29 mouse cellular contexts compared by ENCODE assay signal in genomic region chr11:67567991-67568390, GRCm38 (mm10).
DNase-seq lines count a peak whose midpoint lies in the region; ATAC-seq lines count a peak whose summit lies in the region.
"Had no signal": no experiment of that assay in that cellular context is flagged by ENCODE, and none has a peak within 500 bp of the region (broad histone marks: within the 10 kb centered on the region; RNA-seq: fewer than 3 reads in every experiment).

No protein-coding gene starts in this region.

- no peaks in the 10 kb centered on the region for H3K27me3 ChIP-seq in embryonic facial prominence, embryonic 13.5 days
- no peaks in the 10 kb centered on the region; the same call in 1 of the 2 replicates for H3K27me3 ChIP-seq in embryonic facial prominence, embryonic 10.5 days (replicated peaks; ENCODE audit: low read depth, poor library complexity, severe bottlenecking)
- no peaks in the 10 kb centered on the region for H3K27me3 ChIP-seq in limb, embryonic 15.5 days
- no peaks in the 10 kb centered on the region for H3K27me3 ChIP-seq in limb, embryonic 10.5 days (ENCODE audit: low read depth, poor library complexity, severe bottlenecking)
- no peaks in the 10 kb centered on the region for H3K27me3 ChIP-seq in embryonic facial prominence, embryonic 15.5 days
- H3K27me3 ChIP-seq: CH12.LX; heart, embryonic 13.5 days; Patski had no signal

- DNase-seq in adrenal gland, adult 2 months = peak; percentile 52
- DNase-seq in adrenal gland, adult 8-10 months = no peak
- DNase-seq in embryonic facial prominence, embryonic 10.5 days (ENCODE audit: low spot score) = no peak
- DNase-seq in limb, embryonic 10.5 days (ENCODE audit: low spot score) = no peak
- DNase-seq in right cerebral cortex, adult 18-20 months = no peak
- DNase-seq: B cell, adult 2 months; cerebellum, adult 11-12 months; cerebellum, adult 8-10 months; cerebellum, postnatal 10 days; cerebellum, postnatal 36 days; embryo, embryonic 11 days; forebrain, postnatal 0 days; gastrocnemius, postnatal 36 days; heart, adult 2 months; heart, postnatal 14 days; kidney, adult 2 months had no signal

- no peak for ATAC-seq in embryonic facial prominence, embryonic 13.5 days (ENCODE audit: insufficient number of reproducible peaks, insufficient read depth, low FRiP score, low TSS enrichment, low read depth)
- no peak for ATAC-seq in limb, embryonic 15.5 days (ENCODE audit: insufficient number of reproducible peaks, low FRiP score, low TSS enrichment, low read depth)
- no peak for ATAC-seq in embryonic facial prominence, embryonic 15.5 days (ENCODE audit: insufficient number of reproducible peaks, low FRiP score, low TSS enrichment, low read depth)
- ATAC-seq: forebrain, embryonic 14.5 days; forebrain, postnatal 0 days; hindbrain, postnatal 0 days; inflammation-experienced regulatory T-cells, adult 6 months; intestine, postnatal 0 days; Patski had no signal

- H3K4me2 ChIP-seq in embryonic facial prominence, embryonic 13.5 days = no peak overlapping the region
- H3K4me2 ChIP-seq in limb, embryonic 15.5 days = no peak overlapping the region
- no peak overlapping the region for H3K4me2 ChIP-seq in embryonic facial prominence, embryonic 15.5 days (replicated peaks)
- H3K4me2 ChIP-seq: heart, embryonic 13.5 days; hindbrain, embryonic 14.5 days had no signal

- peak overlapping the region; percentile 60; the same call in 1 of the 2 replicates for H3K27ac ChIP-seq in embryonic facial prominence, embryonic 13.5 days
- H3K27ac ChIP-seq in embryonic facial prominence, embryonic 10.5 days (replicated peaks) = no peak overlapping the region
- H3K27ac ChIP-seq in limb, embryonic 15.5 days = peak overlapping the region; percentile 79
- H3K27ac ChIP-seq in limb, embryonic 10.5 days = no peak overlapping the region
- peak overlapping the region; percentile 86 for H3K27ac ChIP-seq in embryonic facial prominence, embryonic 15.5 days (replicated peaks)
- H3K27ac ChIP-seq: heart, adult 2 months; heart, embryonic 13.5 days; hindbrain, embryonic 14.5 days; hindbrain, postnatal 0 days had no signal

- no peak overlapping the region for H3K9ac ChIP-seq in embryonic facial prominence, embryonic 13.5 days
- H3K9ac ChIP-seq in limb, embryonic 15.5 days = no peak overlapping the region
- no peak overlapping the region for H3K9ac ChIP-seq in embryonic facial prominence, embryonic 15.5 days
- H3K9ac ChIP-seq: forebrain, postnatal 0 days; heart, embryonic 13.5 days; hindbrain, embryonic 14.5 days had no signal

- H3K36me3 ChIP-seq in embryonic facial prominence, embryonic 13.5 days = no peaks in the 10 kb centered on the region
- no peaks in the 10 kb centered on the region for H3K36me3 ChIP-seq in embryonic facial prominence, embryonic 10.5 days (replicated peaks)
- H3K36me3 ChIP-seq in limb, embryonic 15.5 days = no peaks in the 10 kb centered on the region
- H3K36me3 ChIP-seq in limb, embryonic 10.5 days = no peaks in the 10 kb centered on the region
- H3K36me3 ChIP-seq in embryonic facial prominence, embryonic 15.5 days = no peaks in the 10 kb centered on the region
- H3K36me3 ChIP-seq: G1E; heart, embryonic 10.5 days; heart, embryonic 13.5 days had no signal

- 95% methylated on average over 4 of the region's 4 CpGs for WGBS in embryonic facial prominence, embryonic 13.5 days
- 90% methylated on average over 4 of the region's 4 CpGs for WGBS in embryonic facial prominence, embryonic 10.5 days
- 89% methylated on average over 4 of the region's 4 CpGs for WGBS in limb, embryonic 15.5 days
- 89% methylated on average over 4 of the region's 4 CpGs for WGBS in limb, embryonic 10.5 days
- 90% methylated on average over 4 of the region's 4 CpGs for WGBS in embryonic facial prominence, embryonic 15.5 days

- H3K4me1 ChIP-seq in embryonic facial prominence, embryonic 13.5 days = peaks cover 46% of the 10 kb centered on the region
- H3K4me1 ChIP-seq in embryonic facial prominence, embryonic 10.5 days = peaks cover 33% of the 10 kb centered on the region
- peaks cover 40% of the 10 kb centered on the region for H3K4me1 ChIP-seq in limb, embryonic 15.5 days
- H3K4me1 ChIP-seq in limb, embryonic 10.5 days = 0 out of 2 replicates have a peak, but pooled peaks cover 5% of the 10 kb centered on the region
- H3K4me1 ChIP-seq in embryonic facial prominence, embryonic 15.5 days = peaks cover 55% of the 10 kb centered on the region

- H3K9me3 ChIP-seq in embryonic facial prominence, embryonic 13.5 days = no peaks in the 10 kb centered on the region
- H3K9me3 ChIP-seq in embryonic facial prominence, embryonic 10.5 days = no peaks in the 10 kb centered on the region
- H3K9me3 ChIP-seq in limb, embryonic 15.5 days = no peaks in the 10 kb centered on the region
- no peaks in the 10 kb centered on the region for H3K9me3 ChIP-seq in limb, embryonic 10.5 days (replicated peaks)
- H3K9me3 ChIP-seq in embryonic facial prominence, embryonic 15.5 days (replicated peaks) = no peaks in the 10 kb centered on the region
- H3K9me3 ChIP-seq: heart, embryonic 10.5 days; heart, embryonic 13.5 days had no signal

- H3K4me3 ChIP-seq in embryonic facial prominence, embryonic 13.5 days = no peak overlapping the region
- no peak overlapping the region for H3K4me3 ChIP-seq in embryonic facial prominence, embryonic 10.5 days
- H3K4me3 ChIP-seq in limb, embryonic 15.5 days = no peak overlapping the region
- H3K4me3 ChIP-seq in limb, embryonic 10.5 days = no peak overlapping the region
- no peak overlapping the region for H3K4me3 ChIP-seq in embryonic facial prominence, embryonic 15.5 days (replicated peaks)
- H3K4me3 ChIP-seq: heart, adult 2 months; heart, embryonic 10.5 days; heart, embryonic 13.5 days had no signal

Comparison
In these comparisons a context has a peak if more than half of its experiments do, and no peak if none do; other contexts are left out.
1. H3K27ac ChIP-seq: peak in embryonic facial prominence, embryonic 13.5 days (single experiment), limb, embryonic 15.5 days (single experiment) and embryonic facial prominence, embryonic 15.5 days (single experiment); none in embryonic facial prominence, embryonic 10.5 days (single experiment) and limb, embryonic 10.5 days (single experiment).